Mouse (Mus musculus) heart, postnatal 0 days (tissue): Measurements from ENCODE around the gene Pparg. TPM values are rescaled to one million over a fixed set of nuclear protein-coding genes. Genes with fewer than 3 reads are reported as not detected.

Experiments
- ATAC-seq: fragments of 200-750 bp; cut with Nextera tagmentation; 2 replicates; pipeline ENCODE4 v1.8.0; 2017; ENCODE audit warnings: low read depth, moderate number of reproducible peaks, moderate library complexity; ENCODE audit not compliant: insufficient read depth
- DNase-seq: peaks from one replicate; pipeline ENCODE4 v3.0.0-alpha.2; 2016; ENCODE audit warnings: low spot score
- H3K27ac ChIP-seq: fragments of 300-500 bp; sonication (generic); 2 replicates; pipeline ENCODE4 v1.5.1; 2014; ENCODE audit warnings: low read depth, mild to moderate bottlenecking
- H3K27me3 ChIP-seq: fragments of 300-500 bp; sonication (generic); 2 replicates; pipeline ENCODE4 v1.6.1; 2014; ENCODE audit warnings: low read length, mixed read lengths; ENCODE audit not compliant: control insufficient read depth, insufficient read depth
- H3K36me3 ChIP-seq: fragments of 300-500 bp; sonication (generic); replicated peaks from 2 replicates; pipeline ENCODE4 v1.6.1; 2014; ENCODE audit warnings: low read length, mixed read lengths; ENCODE audit not compliant: control insufficient read depth, insufficient read depth
- H3K4me1 ChIP-seq: fragments of 300-500 bp; sonication (generic); 2 replicates; pipeline ENCODE4 v1.6.1; 2014; ENCODE audit warnings: antibody characterized with exemption; ENCODE audit not compliant: control insufficient read depth, insufficient read depth
- H3K4me2 ChIP-seq: fragments of 300-500 bp; sonication (generic); 2 replicates; pipeline ENCODE4 v1.6.1; 2014; ENCODE audit warnings: low read depth, mild to moderate bottlenecking, low read length, moderate library complexity
- H3K4me3 ChIP-seq: fragments of 300-500 bp; sonication (generic); 2 replicates; pipeline ENCODE4 v1.5.1; 2014; ENCODE audit warnings: low read depth, low read length
- H3K9ac ChIP-seq: fragments of 300-500 bp; sonication (generic); replicated peaks from 2 replicates; pipeline ENCODE4 v1.6.1; 2014; ENCODE audit warnings: low read depth, low read length, mixed read lengths
- H3K9me3 ChIP-seq: fragments of 300-500 bp; sonication (generic); replicated peaks from 2 replicates; pipeline ENCODE4 v1.6.1; 2016; ENCODE audit warnings: low read length; ENCODE audit not compliant: control insufficient read depth
- CTCF ChIP-seq: IDR thresholded peaks from 2 replicates; pipeline ENCODE4 v1.5.1; 2016; ENCODE audit warnings: antibody characterized with exemption, control low read depth, low read depth
- EP300 ChIP-seq: IDR thresholded peaks from 2 replicates; pipeline ENCODE4 v1.6.1; 2016; ENCODE audit warnings: antibody characterized with exemption, low read depth
- WGBS: fragments of 180-500 bp; shearing (Covaris S2); extraction: QIAGEN DNeasy Blood & Tissue Kit; methylation state at CpG from one replicate; pipeline ENCODE4 v1.1.7; 2014; 5-methylcytosine and 5-hydroxymethylcytosine counted together
- polyA plus RNA-seq: library from polyadenylated mRNA; unstranded; fragments of >200 nt; fragmentation: Nextera tagmentation; extraction: Ambion mirVana; gene quantifications from 2 replicates; pipeline ENCODE4 v1.2.1, GENCODE M21; 2015
- total RNA-seq: library from RNA; depleted of rRNA; stranded (reverse); fragments of >200 nt; gene quantifications from 2 replicates; pipeline ENCODE4 v1.2.3, GENCODE M21; 2014; ENCODE audit warnings: low replicate concordance

Pparg gene
- total and polyA plus RNA-seq, 2 experiments from 2014 or later: 5.8 to 8.0 TPM

DNA sequence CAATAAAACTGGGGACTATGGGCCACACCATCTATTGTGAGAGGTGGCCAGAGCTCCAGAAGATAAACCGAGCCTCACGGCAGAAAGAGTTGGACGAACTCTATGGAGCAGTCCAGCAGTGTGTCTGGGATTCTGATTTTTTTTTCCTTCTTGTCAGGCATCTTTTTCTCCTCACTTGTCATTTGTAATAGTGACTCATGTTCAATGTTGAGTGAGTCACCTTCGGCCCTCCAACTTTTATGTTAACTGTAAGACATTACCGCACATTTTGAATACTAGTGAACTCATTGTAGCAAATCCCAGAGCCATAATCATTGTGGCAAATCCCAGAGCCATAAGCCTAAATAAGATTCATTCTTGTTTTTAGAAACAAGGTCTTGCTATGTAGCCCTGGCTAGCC is 37.8 kb upstream of the Pparg start:
- TF ChIP-seq EP300: no peak
- TF ChIP-seq CTCF: no peak
- Histone ChIP-seq H3K9me3 (no peaks in the 10 kb centered on the region), H3K4me3 (no peak overlapping the region), H3K27ac (no peak overlapping the region), H3K4me1 (no peaks in the 10 kb centered on the region), H3K9ac (no peak overlapping the region), H3K4me2 (no peak overlapping the region), H3K36me3 (no peaks in the 10 kb centered on the region), H3K27me3 (no peaks in the 10 kb centered on the region)
- 78% methylated on average over 5 of the region's 5 CpGs for WGBS
- ATAC-seq (no peak), DNase-seq (no peak)

- Histone ChIP-seq H3K4me2 (no peak overlapping the region), H3K4me1 (no peaks in the 10 kb centered on the region), H3K9me3 (no peaks in the 10 kb centered on the region), H3K27ac (no peak overlapping the region), H3K36me3 (no peaks in the 10 kb centered on the region), H3K9ac (no peak overlapping the region), H3K27me3 (no peaks in the 10 kb centered on the region), H3K4me3 (no peak overlapping the region)
- DNase-seq (no peak), ATAC-seq (no peak)
- TF ChIP-seq EP300: no peak
- TF ChIP-seq CTCF: no peak
Measured at GRCm38 (mm10) chr6:115330964-115331363, 29.8 kb upstream of the Pparg start.

- no peak overlapping the region for H3K4me3 ChIP-seq
- no peaks in the 10 kb centered on the region for H3K4me1 ChIP-seq
- no peaks in the 10 kb centered on the region for H3K36me3 ChIP-seq
- no peak overlapping the region for H3K4me2 ChIP-seq
- ATAC-seq (no peak), DNase-seq (no peak)
- TF ChIP-seq CTCF: no peak
- H3K9me3 ChIP-seq: no peaks in the 10 kb centered on the region
- no peak overlapping the region for H3K27ac ChIP-seq
- no peaks in the 10 kb centered on the region for H3K27me3 ChIP-seq
- WGBS: 61% methylated on average over 2 of the region's 2 CpGs
- H3K9ac ChIP-seq: no peak overlapping the region
Measured at GRCm38 (mm10) chr6:115333099-115333694, 27.6 kb upstream of the Pparg start.

DNA sequence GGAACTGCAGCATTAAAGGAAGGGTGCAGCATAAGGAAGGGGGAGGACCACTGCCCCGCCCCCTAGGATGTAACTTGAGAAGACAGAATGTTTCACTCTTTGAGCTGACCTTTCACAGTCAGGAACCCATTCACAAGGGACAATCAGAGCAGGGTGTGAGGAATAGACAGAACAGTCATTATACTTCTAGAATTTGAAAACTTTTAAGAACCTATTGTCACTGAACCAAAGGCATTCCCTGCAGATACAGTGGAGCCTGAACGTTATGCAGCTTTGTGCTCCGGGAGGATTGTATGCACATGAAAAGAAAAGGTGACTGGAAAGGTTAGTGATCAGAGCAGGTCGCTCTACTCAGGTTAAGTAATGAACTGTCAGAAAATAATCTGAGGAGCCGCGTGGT is 25.2 kb upstream of the Pparg start:
- no peak overlapping the region for H3K27ac ChIP-seq
- ATAC-seq (no peak), DNase-seq (no peak)
- H3K27me3 ChIP-seq: no peaks in the 10 kb centered on the region
- no peaks in the 10 kb centered on the region for H3K4me1 ChIP-seq
- no peaks in the 10 kb centered on the region for H3K36me3 ChIP-seq
- H3K9me3 ChIP-seq: no peaks in the 10 kb centered on the region
- 42% methylated on average over 6 of the region's 6 CpGs for WGBS
- no peak overlapping the region for H3K9ac ChIP-seq
- no peak for TF ChIP-seq EP300
- no peak for TF ChIP-seq CTCF
- H3K4me3 ChIP-seq: no peak overlapping the region
- H3K4me2 ChIP-seq: no peak overlapping the region

GRCm38 (mm10) chr6:115340084-115340483 is 20.7 kb upstream of the Pparg start:
- ATAC-seq (no peak), DNase-seq (no peak)
- Histone ChIP-seq H3K9ac (no peak overlapping the region), H3K36me3 (no peaks in the 10 kb centered on the region), H3K9me3 (no peaks in the 10 kb centered on the region), H3K4me3 (no peak overlapping the region), H3K27ac (no peak overlapping the region), H3K4me2 (no peak overlapping the region), H3K27me3 (no peaks in the 10 kb centered on the region), H3K4me1 (no peaks in the 10 kb centered on the region)
- no peak for TF ChIP-seq EP300
- no peak for TF ChIP-seq CTCF
- 73% methylated on average over 2 of the region's 2 CpGs for WGBS

DNA sequence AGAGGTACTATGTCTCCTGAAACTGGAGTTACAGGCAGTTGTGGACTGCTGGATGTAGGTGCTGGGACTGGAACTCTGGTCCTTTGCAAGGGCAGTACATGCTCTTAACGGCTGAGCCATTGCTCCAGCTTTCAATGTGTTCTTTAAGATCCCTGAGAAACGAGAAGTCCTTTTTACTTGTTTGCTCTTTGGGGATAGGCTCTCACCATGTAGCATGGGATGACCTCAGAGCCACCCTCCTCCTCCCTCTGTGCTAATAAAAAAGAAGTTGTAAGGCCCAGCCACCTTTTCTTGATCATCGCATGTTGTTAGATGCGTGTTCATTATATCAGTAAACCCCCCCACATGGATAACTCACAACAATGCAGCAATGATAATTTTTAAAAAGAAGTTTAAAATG is 17.7 kb upstream of the Pparg start:
- H3K27me3 ChIP-seq: no peaks in the 10 kb centered on the region
- H3K36me3 ChIP-seq: no peaks in the 10 kb centered on the region
- no peaks in the 10 kb centered on the region for H3K9me3 ChIP-seq
- H3K4me3 ChIP-seq: no peak overlapping the region
- TF ChIP-seq CTCF (no peak), EP300 (no peak)
- H3K9ac ChIP-seq: no peak overlapping the region
- H3K4me1 ChIP-seq: no peaks in the 10 kb centered on the region
- no peak for ATAC-seq
- 72% methylated on average over 4 of the region's 4 CpGs for WGBS
- no peak overlapping the region for H3K27ac ChIP-seq
- DNase-seq: no peak
- no peak overlapping the region for H3K4me2 ChIP-seq
